Mouse (Mus musculus) heart, adult 9 months (tissue): ENCODE data around the gene Zdhhc6.

Source experiments
- DNase-seq, 2 experiments: peaks; one replicate each; pipeline ENCODE4 v3.0.0; 2022; ENCODE audit warnings: low spot score in 2 of 2

Zdhhc6 gene

DNA sequence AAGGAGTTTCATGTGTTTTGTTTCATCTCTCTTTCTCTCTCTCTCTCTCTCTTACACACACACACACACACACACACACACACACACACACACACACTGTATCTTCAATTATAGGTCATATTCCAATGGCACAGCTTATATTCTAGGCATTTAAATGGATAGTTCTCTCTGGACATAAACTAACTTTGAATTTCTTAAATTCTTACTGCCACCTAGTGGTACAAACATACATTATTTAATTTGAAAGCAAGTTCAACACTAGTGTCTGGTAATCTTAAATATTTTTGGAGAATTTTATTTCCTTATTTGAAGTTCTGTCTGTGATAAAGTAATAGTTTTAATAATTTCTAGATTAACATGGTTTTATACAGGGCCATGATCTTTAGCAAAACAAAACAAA is 10.8 kb downstream of the Zdhhc6 start:
- DNase-seq = no peak

DNA sequence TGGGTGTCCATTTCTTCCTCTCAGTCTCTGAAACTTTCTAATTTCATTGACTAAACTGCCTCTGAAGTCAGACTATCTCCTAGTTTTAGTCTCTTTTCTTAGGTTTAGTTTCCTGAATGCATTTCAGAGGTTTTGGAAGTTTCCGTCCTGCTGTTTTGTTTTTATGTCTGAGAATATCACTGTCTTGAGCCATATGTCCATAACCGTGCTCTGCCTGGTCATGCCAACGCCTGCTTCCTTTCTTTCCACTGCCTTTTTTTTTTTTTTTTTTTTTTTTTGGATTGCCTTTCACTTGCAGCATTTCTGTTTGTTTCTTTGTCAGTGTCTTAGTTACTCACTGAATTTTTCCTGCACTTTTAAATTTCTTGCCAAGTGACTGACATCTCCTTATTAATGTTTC is 15.3 kb downstream of the Zdhhc6 start:
- DNase-seq = no peak

DNA sequence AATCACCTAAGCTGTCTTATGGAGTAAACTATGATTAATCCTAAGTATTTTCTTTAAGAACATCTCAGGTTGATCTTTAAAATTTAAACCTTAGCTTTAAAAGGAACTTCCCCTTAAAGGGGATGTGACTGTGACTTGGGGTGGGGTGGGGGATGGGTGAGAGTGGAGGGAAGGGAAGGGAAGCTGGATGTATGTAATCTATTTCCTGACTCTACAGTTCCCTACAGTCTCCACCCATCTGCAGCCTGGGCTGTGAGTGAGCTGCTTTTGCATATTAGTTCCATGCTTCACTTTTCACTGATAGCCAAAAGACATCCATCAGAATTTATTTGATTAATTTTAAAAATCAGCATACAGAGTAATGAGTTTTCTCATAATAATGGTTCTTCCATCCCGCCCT is 16.5 kb downstream of the Zdhhc6 start:
- DNase-seq = no peak

DNA sequence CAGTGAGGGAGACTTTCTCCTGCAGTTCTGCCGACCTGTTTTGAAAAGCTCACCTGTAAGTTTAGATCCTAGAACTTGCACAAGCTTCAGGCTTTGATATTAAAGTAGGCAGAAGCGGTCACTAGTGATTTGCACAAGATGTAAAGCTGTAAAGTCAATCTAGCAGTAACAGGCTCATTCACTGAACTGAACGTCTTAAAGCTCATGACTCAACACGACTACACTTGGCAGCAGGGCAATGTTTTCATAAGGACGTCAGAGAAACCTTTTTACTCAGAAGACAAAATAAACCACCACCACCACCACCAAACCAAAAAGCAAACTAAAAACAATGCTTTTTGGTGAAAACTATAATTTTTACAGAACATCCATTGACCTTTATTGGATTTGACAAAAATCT is 17.9 kb downstream of the Zdhhc6 start:
- no peak for DNase-seq

DNA sequence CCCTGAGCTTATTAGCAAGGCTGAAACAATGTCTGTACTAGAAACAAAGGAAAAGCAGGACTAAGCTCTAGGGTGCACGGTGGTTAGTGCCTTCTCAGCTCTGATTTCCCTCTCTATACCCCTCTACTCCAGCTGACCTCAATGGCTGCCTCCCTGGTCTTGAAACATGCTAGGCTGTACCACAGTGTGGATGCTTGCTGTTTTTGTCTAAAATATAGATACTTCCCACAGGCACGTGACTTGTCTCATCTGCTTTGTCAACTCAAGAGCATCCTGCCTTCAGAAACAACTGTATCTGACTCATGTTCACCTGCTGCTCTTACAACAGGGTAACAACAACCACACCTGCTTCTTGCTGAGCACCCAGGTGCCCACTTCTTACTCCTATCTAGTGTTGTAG is 18.3 kb downstream of the Zdhhc6 start:
- DNase-seq = no peak

DNA sequence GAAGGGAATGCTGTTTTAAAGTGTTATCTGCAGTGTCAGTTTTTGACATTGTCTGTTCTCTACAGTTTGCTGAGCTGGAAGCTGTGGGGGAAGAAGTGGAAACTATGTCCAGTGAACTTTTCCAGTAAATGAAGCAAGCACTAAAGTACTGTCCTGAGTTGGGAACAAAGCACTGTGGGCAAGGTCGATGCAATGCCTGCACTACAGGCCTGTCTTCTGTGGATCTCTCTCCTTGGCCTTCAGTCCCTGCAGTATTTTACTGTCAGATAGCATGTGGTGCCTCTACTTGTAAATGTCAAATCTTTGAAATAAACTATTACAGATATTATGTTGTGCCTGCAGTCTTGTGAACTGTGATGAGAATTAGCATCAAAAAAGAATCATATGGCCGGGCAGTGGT is 19.5 kb downstream of the Zdhhc6 start:
- no peak for DNase-seq

DNA sequence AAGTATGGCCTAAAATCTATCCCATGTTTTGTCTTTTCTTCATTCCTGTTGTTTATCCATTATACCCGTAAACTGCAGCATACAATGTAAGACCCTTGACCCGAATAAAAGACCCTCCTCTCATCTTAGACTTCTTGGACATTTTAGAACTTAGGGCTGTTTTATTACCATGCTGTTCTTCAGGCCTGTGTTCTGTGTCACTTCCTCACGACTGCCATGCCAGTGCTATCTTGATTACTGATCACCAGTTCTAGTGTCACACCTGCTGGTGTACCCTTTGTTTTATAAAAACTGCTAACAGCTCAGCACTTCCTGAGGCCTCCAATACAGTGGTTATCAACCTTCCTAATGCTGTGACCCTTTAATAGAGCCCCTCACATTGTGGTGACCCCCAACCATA is 20.3 kb downstream of the Zdhhc6 start:
- no peak for DNase-seq

DNA sequence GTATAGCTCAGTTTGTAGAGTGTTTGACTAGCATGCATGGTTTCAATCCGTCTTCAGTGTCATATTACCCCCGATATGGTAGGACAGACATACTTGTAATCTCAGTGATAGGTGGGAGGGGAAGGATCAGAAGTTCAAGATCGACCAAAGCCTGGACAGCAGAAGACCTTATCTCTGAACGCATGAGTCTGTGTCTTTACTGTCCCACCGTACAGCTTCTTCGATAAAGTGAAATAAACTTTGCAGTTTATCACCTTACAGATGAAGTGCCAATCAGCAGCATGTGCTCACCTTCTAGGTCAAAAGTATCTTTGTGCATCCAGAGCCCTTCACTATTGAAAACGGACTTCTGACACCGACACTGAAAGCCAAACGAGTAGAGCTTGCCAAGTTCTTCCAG is 20.8 kb downstream of the Zdhhc6 start:
- DNase-seq = no peak

DNA sequence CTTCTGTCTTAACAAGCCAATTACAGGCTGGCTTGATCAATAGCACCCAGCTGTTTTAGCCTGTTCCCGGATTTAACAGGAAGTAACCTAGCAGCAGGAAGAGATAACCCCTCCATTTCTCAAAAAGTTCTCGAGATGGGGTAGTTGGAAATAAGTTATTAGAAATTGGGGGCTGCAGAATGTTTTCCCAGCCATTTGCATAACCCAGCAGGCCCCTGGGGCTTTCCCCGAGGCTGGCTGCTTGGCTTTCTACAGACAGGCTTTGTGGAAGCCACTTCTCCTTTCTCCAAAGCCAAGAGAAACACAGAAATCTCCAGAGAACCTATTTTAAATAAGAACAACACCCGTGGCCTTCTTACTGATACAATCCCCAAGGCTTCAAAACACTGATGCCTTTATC is 22.7 kb downstream of the Zdhhc6 start:
- peak; percentile 15 to 19 for DNase-seq

DNA sequence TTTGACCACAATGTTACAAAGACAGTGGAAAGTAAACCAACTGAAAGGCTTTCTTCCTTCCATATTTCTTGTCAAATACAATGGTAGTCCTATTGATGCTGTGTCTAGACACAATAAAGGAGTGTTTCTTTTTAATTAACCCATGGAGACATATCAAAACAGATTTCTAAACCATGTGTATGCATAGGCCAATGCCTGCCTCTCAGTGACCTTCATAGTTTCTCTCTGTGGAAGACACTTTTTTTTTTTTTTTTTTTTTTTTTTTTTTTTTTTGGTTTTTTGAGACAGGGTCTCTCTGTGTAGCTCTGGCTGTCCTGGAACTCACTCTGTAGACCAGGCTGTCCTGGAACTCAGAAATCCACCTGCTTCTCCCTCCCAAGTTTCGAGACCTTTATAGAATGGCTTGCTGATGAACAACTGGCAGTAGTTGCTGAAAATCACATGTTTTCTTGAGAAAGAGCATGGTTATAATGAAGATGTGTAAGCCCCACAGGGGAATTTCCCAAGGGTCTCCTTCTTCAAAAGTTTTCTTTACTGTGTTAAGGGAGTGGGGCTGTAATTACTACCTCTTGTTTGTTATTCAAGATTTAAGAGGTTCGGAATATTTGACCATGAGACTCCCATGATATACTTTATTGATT is 23.5 kb downstream of the Zdhhc6 start:
- no peak for DNase-seq

DNA sequence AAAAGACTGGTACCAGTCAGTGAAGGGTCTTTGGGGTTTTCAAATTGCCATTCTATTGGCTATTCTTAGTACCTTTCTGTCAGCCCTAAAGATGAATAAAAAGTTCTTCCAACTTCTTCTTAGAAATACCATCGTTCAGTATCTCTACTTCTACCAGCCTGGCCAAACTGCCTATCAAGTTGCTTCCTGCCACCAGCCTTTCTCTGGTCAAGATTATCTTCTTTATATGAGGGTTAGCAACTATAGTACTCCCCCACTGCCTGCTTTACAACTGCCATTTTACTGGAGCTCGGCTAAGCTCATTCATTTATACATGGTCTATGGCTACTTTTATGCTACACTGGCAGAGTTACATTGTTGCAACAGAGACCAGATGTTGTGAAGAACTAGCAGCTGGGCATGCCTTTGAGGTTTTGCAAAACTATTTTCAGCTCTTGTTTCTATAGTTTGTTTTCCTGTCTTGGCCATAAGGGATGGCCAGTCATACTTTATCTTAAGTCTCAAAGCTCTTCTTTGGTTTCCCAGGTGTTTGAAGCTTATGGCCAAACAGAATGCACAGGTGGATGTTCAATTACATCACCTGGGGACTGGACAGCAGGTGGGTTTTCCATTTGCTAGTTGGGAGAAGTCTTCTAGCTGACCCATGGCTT is 25.1 kb downstream of the Zdhhc6 start:
- no peak for DNase-seq

DNA sequence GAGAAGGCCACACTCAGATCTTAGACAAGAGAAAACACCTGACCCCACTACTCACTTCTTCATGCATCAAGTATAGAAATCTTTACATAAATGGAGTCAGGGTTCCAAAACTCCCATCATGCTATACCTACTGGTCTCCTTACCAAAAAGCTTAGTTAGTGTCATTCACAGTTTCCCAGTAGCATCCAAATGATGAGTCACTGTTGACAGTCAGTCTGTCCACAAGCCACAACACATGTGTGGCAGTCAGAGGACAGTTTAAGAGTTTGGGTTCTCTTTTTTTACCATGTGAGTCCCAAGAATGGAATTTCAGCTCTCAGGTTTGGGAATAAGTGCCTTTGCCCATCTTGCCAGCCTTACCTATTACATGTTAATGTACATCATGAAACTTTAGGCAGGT is 26.9 kb downstream of the Zdhhc6 start:
- no peak for DNase-seq

DNA sequence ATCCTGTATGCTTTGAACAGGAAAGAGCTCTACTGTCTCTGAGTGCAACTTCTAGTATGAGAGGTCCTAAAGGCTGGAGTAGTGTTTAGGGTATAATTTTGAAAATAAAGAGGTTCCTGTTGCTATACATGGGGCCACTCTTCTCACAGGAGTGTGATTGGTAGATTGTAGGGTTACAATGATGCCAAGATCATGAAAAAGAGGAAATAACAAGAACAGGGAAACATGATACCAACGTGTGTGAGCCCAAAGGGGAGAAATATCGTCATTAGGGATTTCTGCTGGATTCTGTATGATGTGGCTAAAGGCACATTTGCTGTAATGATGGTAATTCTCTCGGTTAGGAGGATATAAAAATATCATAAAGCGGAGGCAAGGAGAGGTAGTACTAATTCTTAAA is 29.8 kb downstream of the Zdhhc6 start:
- no peak for DNase-seq

DNA sequence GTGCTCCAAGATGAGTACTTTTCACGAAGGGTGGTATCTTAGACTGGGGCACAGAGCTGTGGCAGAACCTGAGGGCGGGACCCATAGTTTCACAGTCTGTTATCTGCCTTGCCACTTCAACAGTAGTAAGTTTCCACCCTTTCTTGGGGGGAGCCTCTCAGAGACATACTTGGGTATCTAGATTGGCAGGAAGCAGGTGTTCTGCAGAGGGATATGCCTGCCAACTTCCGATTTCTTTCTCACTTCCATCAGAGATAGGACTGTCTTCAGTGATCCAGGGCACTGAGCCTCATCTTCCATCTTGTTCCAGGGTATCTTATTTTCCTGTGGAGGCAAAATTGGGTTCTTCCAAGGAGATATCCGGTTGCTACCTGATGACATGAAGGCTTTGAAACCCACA is 31.7 kb downstream of the Zdhhc6 start:
- DNase-seq = no peak

DNA sequence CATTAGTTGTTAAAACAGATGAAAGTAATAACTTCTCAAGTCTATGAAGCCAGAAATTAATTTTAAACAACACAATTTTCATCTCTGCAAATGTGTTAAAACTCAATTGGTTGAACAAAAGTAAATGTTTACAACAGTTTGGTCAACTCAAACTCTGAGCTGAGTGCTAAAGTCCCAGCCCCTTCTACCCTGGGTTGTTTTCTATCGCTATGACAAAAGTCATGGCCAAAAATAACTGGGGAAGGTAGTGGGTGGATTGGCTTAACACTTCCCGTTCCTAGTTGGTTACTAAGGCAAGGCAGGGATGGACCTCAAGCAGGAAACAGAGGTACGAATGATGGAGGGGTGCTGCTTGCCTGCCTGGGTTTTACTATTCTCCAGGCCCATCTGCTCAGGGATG is 39.1 kb downstream of the Zdhhc6 start:
- no peak for DNase-seq

DNA sequence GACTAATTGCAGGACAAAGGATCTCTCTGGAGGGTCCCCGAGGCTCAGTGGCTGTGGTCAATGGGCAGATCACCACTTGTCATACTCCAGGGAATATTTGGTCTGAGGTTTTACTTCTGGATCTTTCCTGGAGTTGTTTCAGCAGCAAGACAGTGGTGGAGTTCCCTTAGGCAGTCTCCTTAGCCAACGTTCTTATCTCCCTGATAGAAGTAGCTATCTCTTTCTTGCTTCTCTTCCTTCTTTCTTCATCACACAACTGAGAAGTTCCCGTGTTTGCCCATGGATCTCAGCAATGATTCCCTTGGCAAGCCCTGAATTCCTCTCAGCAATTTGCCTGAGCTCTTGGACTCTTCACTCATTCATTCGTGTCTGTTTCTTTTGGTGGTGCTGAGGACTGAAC is 39.7 kb downstream of the Zdhhc6 start:
- no peak for DNase-seq

DNA sequence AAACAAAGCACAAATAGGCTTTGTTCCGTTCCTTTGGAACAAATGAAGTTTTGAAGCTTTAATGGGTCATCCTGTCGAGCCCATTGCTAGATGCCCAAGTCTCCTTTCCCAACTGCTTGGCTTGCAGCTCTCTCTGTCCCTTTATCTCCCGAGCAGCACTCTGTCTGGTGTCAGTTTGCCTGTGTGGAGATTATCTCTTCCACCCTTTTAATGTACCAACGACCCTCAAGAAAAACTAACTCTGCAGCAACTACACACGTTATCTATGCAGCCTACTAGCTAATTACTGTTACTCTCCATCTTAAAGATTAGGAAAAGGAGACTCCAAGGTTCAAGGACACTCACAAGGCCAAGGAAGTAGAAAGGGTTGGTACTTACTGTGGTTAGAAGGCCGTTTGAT is 42.5 kb downstream of the Zdhhc6 start:
- DNase-seq = no peak

DNA sequence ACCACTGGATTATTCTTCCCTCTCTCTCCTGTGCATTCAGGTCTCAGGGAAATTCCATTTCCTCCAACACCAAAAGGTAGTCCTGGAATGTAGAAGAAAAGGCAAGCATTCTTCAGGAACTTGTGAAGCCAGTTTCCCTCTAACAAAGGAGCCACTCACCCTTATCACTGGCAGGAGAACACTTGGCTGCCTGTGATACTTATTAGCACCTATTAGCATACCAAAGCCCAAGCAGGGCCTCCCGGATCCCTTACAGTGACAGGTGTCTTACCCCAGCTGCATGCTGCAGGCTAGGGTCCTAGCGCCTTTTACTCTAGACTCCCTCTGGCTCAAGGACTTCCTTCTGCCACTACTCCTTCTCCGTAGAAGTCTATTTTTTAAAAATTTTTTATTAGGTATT is 44.4 kb downstream of the Zdhhc6 start:
- no peak for DNase-seq

DNA sequence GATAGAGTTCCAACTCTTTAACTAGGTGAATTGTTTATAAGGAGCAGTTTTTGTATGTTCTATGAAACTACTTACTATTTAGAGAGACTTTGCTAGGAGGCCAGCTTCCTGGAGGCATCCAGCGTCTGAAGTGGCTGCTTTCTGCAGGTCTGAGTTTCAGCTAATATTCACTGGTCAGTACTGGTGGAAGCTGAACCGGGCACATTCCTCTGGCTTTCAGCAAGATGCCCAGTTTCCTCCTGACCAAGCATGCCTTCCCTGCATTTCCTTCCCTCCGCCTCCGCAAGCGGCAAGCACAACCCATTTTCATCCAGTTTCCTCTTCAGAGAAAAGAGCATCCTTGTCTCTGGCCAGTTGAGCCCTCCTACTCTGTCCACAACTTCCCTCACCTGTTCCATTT is 46.8 kb downstream of the Zdhhc6 start:
- DNase-seq = no peak

DNA sequence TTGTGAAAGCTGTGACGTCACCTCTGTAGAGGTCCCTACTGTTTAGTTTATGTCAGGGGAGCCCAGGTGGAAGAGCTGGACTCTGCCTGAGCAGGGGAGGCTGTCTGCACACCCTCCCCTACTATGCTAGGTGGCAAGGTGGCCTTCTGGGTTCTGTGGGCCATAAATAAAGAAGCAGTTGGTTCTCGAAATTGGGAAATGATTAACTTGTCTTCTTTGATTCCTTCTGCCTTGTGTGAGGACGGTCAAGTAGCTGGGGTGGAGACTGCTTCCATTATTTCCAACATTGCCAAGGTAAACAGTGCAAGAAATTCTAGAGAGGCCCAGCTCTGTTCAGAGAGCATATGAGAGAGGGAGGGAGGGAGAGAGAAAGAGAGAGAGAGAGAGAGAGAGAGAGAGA is 47.7 kb downstream of the Zdhhc6 start:
- no peak for DNase-seq

DNA sequence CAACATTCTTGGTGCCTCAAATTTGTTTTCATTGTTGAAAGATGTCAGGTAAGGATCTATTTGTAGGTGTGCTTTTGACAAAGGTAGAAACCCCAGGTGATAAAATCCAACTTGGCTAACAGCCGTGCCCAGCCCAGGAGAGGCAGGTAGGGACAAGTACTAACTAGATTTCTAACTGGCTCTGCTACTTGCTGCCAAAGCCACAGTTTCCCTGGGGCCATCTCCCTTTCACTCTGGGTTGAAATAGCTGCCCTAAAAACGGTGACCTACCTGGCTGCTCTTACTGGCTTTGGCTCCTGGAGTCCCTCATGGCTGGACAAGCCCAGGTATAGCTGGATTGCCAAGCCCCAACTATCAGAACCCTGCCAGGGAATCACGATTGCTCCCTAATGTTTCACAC is 49.0 kb downstream of the Zdhhc6 start:
- no peak for DNase-seq

DNA sequence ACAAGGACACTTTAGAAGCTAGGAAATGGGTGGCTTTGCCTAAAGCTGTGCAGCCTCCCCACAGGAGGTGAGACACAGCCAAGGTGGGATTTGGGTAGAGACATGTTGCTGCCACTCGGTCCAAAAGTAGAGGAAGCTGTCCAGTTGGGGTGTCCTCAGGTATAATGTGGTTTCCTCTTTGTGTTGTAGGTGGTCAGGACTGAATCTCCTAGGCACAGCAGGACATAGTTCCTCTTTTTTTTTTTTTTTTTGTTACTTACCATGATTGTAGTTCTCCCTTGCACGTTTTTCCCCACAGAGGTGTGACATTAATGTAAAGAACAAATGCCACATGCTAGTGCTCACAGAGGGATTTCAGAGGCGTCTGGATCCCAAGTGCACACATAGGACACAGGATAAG is 50.6 kb downstream of the Zdhhc6 start:
- no peak for DNase-seq

DNA sequence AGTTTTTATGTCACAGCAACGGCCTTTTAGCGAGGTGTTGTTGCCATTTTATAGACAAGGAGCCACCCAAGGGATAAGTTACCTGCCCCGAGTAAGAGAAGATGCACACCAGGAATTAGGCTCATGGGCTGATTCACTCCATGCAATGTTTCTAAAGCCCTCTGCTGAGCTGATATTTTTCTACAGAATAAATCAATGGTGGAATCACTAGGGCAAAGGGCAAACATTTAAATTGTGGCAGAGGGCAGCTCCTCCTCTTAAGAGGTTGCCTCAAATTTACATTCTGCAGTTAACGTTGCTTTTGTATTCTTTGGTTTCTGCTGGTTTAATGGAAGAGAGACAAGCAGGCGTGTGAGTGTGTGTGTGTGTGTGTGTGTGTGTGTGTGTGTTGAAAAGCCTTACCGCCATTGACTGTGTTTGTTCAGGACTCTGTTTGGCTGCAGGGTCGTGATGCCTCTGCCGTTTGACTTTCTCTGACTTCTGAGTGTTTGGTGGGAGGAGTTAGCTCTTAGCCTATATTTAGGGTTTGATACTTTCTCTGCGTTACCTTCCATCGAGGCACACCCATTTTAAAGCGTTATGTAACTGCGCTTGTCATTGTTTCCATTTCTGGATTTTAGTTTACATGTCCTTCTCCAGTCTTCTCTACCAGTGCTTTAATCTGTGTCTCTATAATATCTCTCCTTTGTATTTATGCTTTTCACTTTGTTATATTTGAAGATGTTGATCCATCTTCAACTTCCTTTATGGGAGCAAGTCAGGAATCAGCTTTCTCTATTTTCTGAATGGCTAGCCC is 55.2 kb downstream of the Zdhhc6 start:
- no peak for DNase-seq
